Mouse (Mus musculus) liver, embryonic 15.5 days (tissue): ENCODE measurements around the gene Zfhx3. TPM values are rescaled to one million over a fixed set of nuclear protein-coding genes. Genes with fewer than 3 reads are reported as not detected.

Experiments used
- ATAC-seq: fragments of 200-750 bp; cut with Nextera tagmentation; 2 replicates; pipeline ENCODE4 v1.8.0; 2017; ENCODE audit warnings: moderate number of reproducible peaks, mild to moderate bottlenecking, moderate library complexity; ENCODE audit not compliant: insufficient read depth
- H3K27ac ChIP-seq: fragments of 300-500 bp; sonication (generic); replicated peaks from 2 replicates; pipeline ENCODE4 v1.5.1; 2015; ENCODE audit warnings: mild to moderate bottlenecking, inconsistent platforms
- H3K27me3 ChIP-seq: fragments of 300-500 bp; sonication (generic); 2 replicates; pipeline ENCODE4 v1.6.1; 2015; ENCODE audit warnings: mild to moderate bottlenecking, inconsistent platforms
- H3K36me3 ChIP-seq: fragments of 300-500 bp; sonication (generic); replicated peaks from 2 replicates; pipeline ENCODE4 v1.6.1; 2015; ENCODE audit warnings: moderate library complexity, mild to moderate bottlenecking, inconsistent platforms
- H3K4me1 ChIP-seq: fragments of 300-500 bp; sonication (generic); replicated peaks from 2 replicates; pipeline ENCODE4 v1.6.1; 2015; ENCODE audit warnings: inconsistent platforms
- H3K4me2 ChIP-seq: fragments of 300-500 bp; sonication (generic); 2 replicates; pipeline ENCODE4 v1.6.1; 2015; ENCODE audit warnings: moderate library complexity, mild to moderate bottlenecking, inconsistent platforms
- H3K4me3 ChIP-seq: fragments of 300-500 bp; sonication (generic); replicated peaks from 2 replicates; pipeline ENCODE4 v1.5.1; 2015; ENCODE audit warnings: mild to moderate bottlenecking, inconsistent platforms
- H3K9ac ChIP-seq: fragments of 300-500 bp; sonication (generic); 2 replicates; pipeline ENCODE4 v1.6.1; 2015; ENCODE audit warnings: moderate library complexity, mild to moderate bottlenecking, inconsistent platforms
- H3K9me3 ChIP-seq: fragments of 300-500 bp; sonication (generic); replicated peaks from 2 replicates; pipeline ENCODE4 v1.6.1; 2016; ENCODE audit warnings: inconsistent platforms
- WGBS: fragments of 180-500 bp; shearing (Covaris S2); methylation state at CpG from one replicate; pipeline ENCODE4 v1.1.7; 2015; ENCODE audit warnings: mixed read lengths; ENCODE audit not compliant: insufficient replicate concordance; 5-methylcytosine and 5-hydroxymethylcytosine counted together
- polyA plus RNA-seq: library from polyadenylated mRNA; unstranded; fragments of >200 nt; fragmentation: Nextera tagmentation; extraction: Ambion mirVana; gene quantifications from 2 replicates; pipeline ENCODE4 v1.2.1, GENCODE M21; 2015

Zfhx3 gene
- polyA plus RNA-seq, 1 experiment from 2014 or later: 1.0 TPM

GRCm38 (mm10) chr8:107955887-107956286 is 13.4 kb downstream of the Zfhx3 start:
- Histone ChIP-seq H3K27ac (no peak overlapping the region), H3K27me3 (no peaks in the 10 kb centered on the region), H3K4me3 (no peak overlapping the region), H3K9me3 (no peaks in the 10 kb centered on the region), H3K9ac (no peak overlapping the region), H3K4me1 (no peaks in the 10 kb centered on the region), H3K36me3 (no peaks in the 10 kb centered on the region), H3K4me2 (no peak overlapping the region)
- ATAC-seq: no peak
- WGBS: 48% methylated on average over 3 of the region's 3 CpGs

- no peak for ATAC-seq
- Histone ChIP-seq H3K36me3 (no peaks in the 10 kb centered on the region), H3K4me3 (no peak overlapping the region), H3K27ac (no peak overlapping the region), H3K27me3 (no peaks in the 10 kb centered on the region), H3K9ac (no peak overlapping the region), H3K9me3 (no peaks in the 10 kb centered on the region), H3K4me2 (no peak overlapping the region), H3K4me1 (no peaks in the 10 kb centered on the region)
- 64% methylated on average over 8 of the region's 8 CpGs for WGBS
Measured at GRCm38 (mm10) chr8:107957566-107957965, 15.1 kb downstream of the Zfhx3 start.

- no peak overlapping the region for H3K9ac ChIP-seq
- H3K4me2 ChIP-seq: no peak overlapping the region
- H3K27me3 ChIP-seq: no peaks in the 10 kb centered on the region
- 66% methylated on average over 11 of the region's 11 CpGs for WGBS
- no peak for ATAC-seq
- no peaks in the 10 kb centered on the region for H3K4me1 ChIP-seq
- no peak overlapping the region for H3K27ac ChIP-seq
- no peaks in the 10 kb centered on the region for H3K36me3 ChIP-seq
- no peaks in the 10 kb centered on the region for H3K9me3 ChIP-seq
- H3K4me3 ChIP-seq: no peak overlapping the region
Measured at GRCm38 (mm10) chr8:107960466-107960865, 18.0 kb downstream of the Zfhx3 start.

GRCm38 (mm10) chr8:107960878-107961277 is 18.4 kb downstream of the Zfhx3 start:
- no peak for ATAC-seq

GRCm38 (mm10) chr8:107972198-107972597 is 29.8 kb downstream of the Zfhx3 start:
- Histone ChIP-seq H3K4me2 (peak overlapping the region; percentile 15; the same call in 1 of the 2 replicates), H3K9me3 (no peaks in the 10 kb centered on the region), H3K36me3 (no peaks in the 10 kb centered on the region), H3K4me3 (no peak overlapping the region), H3K4me1 (no peaks in the 10 kb centered on the region), H3K9ac (no peak overlapping the region), H3K27me3 (no peaks in the 10 kb centered on the region), H3K27ac (no peak overlapping the region)
- no peak for ATAC-seq
- 54% methylated on average over 4 of the region's 4 CpGs for WGBS

More at GRCm38 (mm10) chr8:107960878-107961277, 18.4 kb downstream of the Zfhx3 start:
- H3K9me3 ChIP-seq: no peaks in the 10 kb centered on the region
- no peak overlapping the region for H3K4me2 ChIP-seq
- no peaks in the 10 kb centered on the region for H3K36me3 ChIP-seq
- H3K9ac ChIP-seq: no peak overlapping the region
- H3K27me3 ChIP-seq: no peaks in the 10 kb centered on the region
- WGBS: 66% methylated on average over 8 of the region's 8 CpGs
- H3K4me1 ChIP-seq: no peaks in the 10 kb centered on the region
- no peak overlapping the region for H3K27ac ChIP-seq
- H3K4me3 ChIP-seq: no peak overlapping the region

- no peak for ATAC-seq
- Histone ChIP-seq H3K36me3 (no peaks in the 10 kb centered on the region), H3K27me3 (no peaks in the 10 kb centered on the region), H3K27ac (no peak overlapping the region), H3K4me1 (no peaks in the 10 kb centered on the region), H3K9ac (no peak overlapping the region), H3K4me2 (no peak overlapping the region), H3K4me3 (no peak overlapping the region), H3K9me3 (no peaks in the 10 kb centered on the region)
- 71% methylated on average over 13 of the region's 13 CpGs for WGBS
Measured at GRCm38 (mm10) chr8:107974451-107974850, 32.0 kb downstream of the Zfhx3 start.

GRCm38 (mm10) chr8:107978247-107978646 is 35.8 kb downstream of the Zfhx3 start:
- no peaks in the 10 kb centered on the region for H3K27me3 ChIP-seq
- H3K9me3 ChIP-seq: no peaks in the 10 kb centered on the region
- no peak overlapping the region for H3K9ac ChIP-seq
- no peaks in the 10 kb centered on the region for H3K4me1 ChIP-seq
- no peak overlapping the region for H3K4me2 ChIP-seq
- 60% methylated on average over 1 of the region's 1 CpGs for WGBS
- no peak for ATAC-seq
- H3K4me3 ChIP-seq: no peak overlapping the region
- H3K36me3 ChIP-seq: no peaks in the 10 kb centered on the region
- H3K27ac ChIP-seq: no peak overlapping the region

- no peaks in the 10 kb centered on the region for H3K27me3 ChIP-seq
- no peaks in the 10 kb centered on the region for H3K4me1 ChIP-seq
- no peaks in the 10 kb centered on the region for H3K36me3 ChIP-seq
- H3K4me2 ChIP-seq: no peak overlapping the region
- 26% methylated on average over 10 of the region's 10 CpGs for WGBS
- H3K27ac ChIP-seq: no peak overlapping the region
- no peak overlapping the region for H3K4me3 ChIP-seq
- H3K9ac ChIP-seq: no peak overlapping the region
- H3K9me3 ChIP-seq: no peaks in the 10 kb centered on the region
- no peak for ATAC-seq
Measured at GRCm38 (mm10) chr8:107980618-107981017, 38.2 kb downstream of the Zfhx3 start.

GRCm38 (mm10) chr8:107986629-107987028 is 44.2 kb downstream of the Zfhx3 start:
- Histone ChIP-seq H3K4me3 (no peak overlapping the region), H3K9ac (no peak overlapping the region), H3K27me3 (no peaks in the 10 kb centered on the region), H3K27ac (no peak overlapping the region), H3K4me2 (no peak overlapping the region), H3K9me3 (no peaks in the 10 kb centered on the region), H3K4me1 (no peaks in the 10 kb centered on the region), H3K36me3 (no peaks in the 10 kb centered on the region)
- no peak for ATAC-seq
- 78% methylated on average over 15 of the region's 15 CpGs for WGBS

GRCm38 (mm10) chr8:107998874-107999273 is 56.4 kb downstream of the Zfhx3 start:
- WGBS: 71% methylated on average over 10 of the region's 10 CpGs
- H3K9me3 ChIP-seq: no peaks in the 10 kb centered on the region

GRCm38 (mm10) chr8:108011516-108011915 is 69.1 kb downstream of the Zfhx3 start:
- H3K27me3 ChIP-seq: no peaks in the 10 kb centered on the region
- H3K27ac ChIP-seq: no peak overlapping the region
- WGBS: 67% methylated on average over 11 of the region's 11 CpGs
- no peak overlapping the region for H3K4me3 ChIP-seq
- no peak overlapping the region for H3K4me2 ChIP-seq
- no peak for ATAC-seq
- no peaks in the 10 kb centered on the region for H3K9me3 ChIP-seq
- no peaks in the 10 kb centered on the region for H3K4me1 ChIP-seq
- no peaks in the 10 kb centered on the region for H3K36me3 ChIP-seq
- H3K9ac ChIP-seq: no peak overlapping the region

More at GRCm38 (mm10) chr8:107998874-107999273, 56.4 kb downstream of the Zfhx3 start:
- no peaks in the 10 kb centered on the region for H3K27me3 ChIP-seq
- H3K4me1 ChIP-seq: no peaks in the 10 kb centered on the region
- no peak overlapping the region for H3K4me2 ChIP-seq
- H3K36me3 ChIP-seq: no peaks in the 10 kb centered on the region
- H3K9ac ChIP-seq: no peak overlapping the region
- H3K27ac ChIP-seq: no peak overlapping the region
- ATAC-seq: no peak
- H3K4me3 ChIP-seq: no peak overlapping the region

GRCm38 (mm10) chr8:108017727-108018126 is 75.3 kb downstream of the Zfhx3 start:
- Histone ChIP-seq H3K9me3 (no peaks in the 10 kb centered on the region), H3K4me1 (no peaks in the 10 kb centered on the region), H3K4me2 (no peak overlapping the region), H3K4me3 (no peak overlapping the region), H3K36me3 (no peaks in the 10 kb centered on the region), H3K27ac (no peak overlapping the region), H3K9ac (no peak overlapping the region), H3K27me3 (no peaks in the 10 kb centered on the region)
- no peak for ATAC-seq
- WGBS: 66% methylated on average over 5 of the region's 5 CpGs
